Mouse (Mus musculus): Measurements from ENCODE around the gene Btg1-ps2. TPM values are rescaled to one million over a fixed set of nuclear protein-coding genes. Genes with fewer than 3 reads are reported as not detected.
A peak's percentile ranks its signal among the peaks of the same experiment; 100 is the strongest.
"Not testable (repeated sequence)": the region's sequence is repeated elsewhere in the genome, so short reads cannot be mapped to it uniquely, and the experiment has no call there.

The Btg1-ps2 gene
- total RNA-seq (2021), result not detected
- long read RNA-seq, experiment 1, result 0 reads
- long read RNA-seq, experiment 2, result 0 reads

DNA sequence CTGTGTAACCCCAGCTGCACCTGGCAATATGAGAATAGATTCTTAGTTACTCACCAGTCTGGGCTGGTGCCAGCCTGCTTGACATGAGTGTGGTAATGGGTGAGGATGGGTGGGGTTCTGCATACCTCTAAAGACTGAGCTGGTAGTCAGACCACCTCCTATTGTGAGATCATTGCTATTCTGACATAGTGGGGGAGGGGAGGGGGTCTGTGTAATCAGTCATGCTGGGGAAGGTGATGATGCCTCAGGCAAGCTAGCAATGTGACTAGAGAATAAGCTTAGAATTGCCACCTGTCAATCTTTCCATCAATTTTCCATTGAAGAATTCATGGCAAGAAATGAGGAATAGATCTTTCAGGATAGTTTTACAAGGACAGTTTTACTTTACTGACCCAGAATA is at the start of gene Btg1-ps2:
Btg1-ps2 (minus strand) TSS at position 101 of the 400 bp plus-strand sequence.
- H3K27ac ChIP-seq; H3K4me3 ChIP-seq; DNase-seq (ENCODE audit: low spot score in 2 of 2): not testable (repeated sequence)

DNA sequence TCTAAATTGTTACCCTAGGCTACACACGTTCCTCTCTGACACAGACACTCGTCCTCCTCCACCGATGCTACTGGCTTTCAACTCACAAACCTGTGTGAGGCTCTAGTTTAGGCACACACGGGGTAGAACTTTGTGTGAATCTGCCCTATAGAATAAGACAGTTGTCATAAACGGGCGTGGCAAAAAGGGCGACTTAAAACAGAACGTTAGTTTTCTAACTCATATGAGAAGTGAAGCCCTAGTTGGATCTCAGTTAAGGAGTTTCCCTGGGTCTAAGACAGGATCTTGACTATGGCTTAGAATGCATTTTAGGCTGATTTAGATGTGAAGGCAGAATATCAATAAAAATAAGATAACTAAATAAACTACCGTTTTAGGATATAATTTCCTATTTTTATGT is 42.1 kb upstream of the Btg1-ps2 start, which contains the start of gene Rhox11:
Rhox11 (minus strand) TSS at position 101 of the 400 bp plus-strand sequence.
- no peak within 1 kb of the TSS for H3K27ac ChIP-seq
- no peak within 1 kb of the TSS for H3K4me3 ChIP-seq
- TF ChIP-seq CTCF (conservative IDR thresholded peaks at IDR 0.05), result no peak
- DNase-seq (ENCODE audit: low spot score in 2 of 2), result no peak

DNA sequence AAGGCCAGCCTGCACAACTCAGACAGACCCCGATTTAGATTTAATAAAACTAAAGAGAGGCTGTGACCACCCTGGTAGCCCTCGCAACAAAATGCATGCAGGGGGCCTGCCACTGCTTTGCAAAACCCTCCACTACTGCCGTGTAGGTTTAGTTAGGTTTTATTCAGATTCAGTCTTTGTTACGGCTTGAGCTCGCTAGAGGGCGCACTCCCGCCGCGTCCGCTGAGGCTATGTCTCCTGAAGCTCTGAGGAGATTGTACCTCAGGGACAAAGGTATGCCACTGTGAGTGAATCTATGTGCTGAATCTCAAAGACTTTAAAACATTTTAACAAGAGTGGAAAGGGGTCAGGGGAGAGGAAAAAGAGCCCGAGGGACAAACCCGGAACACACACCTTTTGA is 41.3 kb upstream of the Btg1-ps2 start:
- TF ChIP-seq CTCF (conservative IDR thresholded peaks at IDR 0.05), result peak; percentile 82
- DNase-seq (ENCODE audit: low spot score in 2 of 2), result peak; percentile 5 to 33
- no peak overlapping the region for H3K27ac ChIP-seq
- no peak overlapping the region for H3K4me3 ChIP-seq

DNA sequence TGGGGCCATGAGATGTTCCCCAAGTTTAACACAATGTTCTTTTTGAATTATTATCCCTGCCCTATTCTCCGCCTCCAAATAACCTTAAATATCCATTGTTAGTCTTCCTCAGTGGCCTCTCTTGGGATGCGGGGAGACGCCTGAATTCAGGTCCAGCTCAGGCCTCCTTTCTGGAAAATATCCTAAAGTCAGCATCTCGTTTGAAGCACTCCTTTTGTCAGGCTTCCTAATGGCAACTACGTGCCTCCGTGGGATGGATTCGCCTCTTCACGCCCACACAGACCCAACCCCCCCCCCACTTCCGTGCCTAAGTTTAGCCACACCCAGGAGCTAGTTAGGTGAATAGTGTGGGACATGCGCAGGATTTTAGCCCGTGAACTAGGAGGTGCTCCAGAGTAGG is 23.3 kb upstream of the Btg1-ps2 start, which contains the start of gene Rhox10:
Rhox10 (plus strand) TSS at position 301 of the 400 bp plus-strand sequence.
- no peak within 1 kb of the TSS for H3K4me3 ChIP-seq
- DNase-seq (ENCODE audit: low spot score in 2 of 2), result no peak
- no peak for TF ChIP-seq CTCF (conservative IDR thresholded peaks at IDR 0.05)
- H3K27ac ChIP-seq, result no peak within 1 kb of the TSS

DNA sequence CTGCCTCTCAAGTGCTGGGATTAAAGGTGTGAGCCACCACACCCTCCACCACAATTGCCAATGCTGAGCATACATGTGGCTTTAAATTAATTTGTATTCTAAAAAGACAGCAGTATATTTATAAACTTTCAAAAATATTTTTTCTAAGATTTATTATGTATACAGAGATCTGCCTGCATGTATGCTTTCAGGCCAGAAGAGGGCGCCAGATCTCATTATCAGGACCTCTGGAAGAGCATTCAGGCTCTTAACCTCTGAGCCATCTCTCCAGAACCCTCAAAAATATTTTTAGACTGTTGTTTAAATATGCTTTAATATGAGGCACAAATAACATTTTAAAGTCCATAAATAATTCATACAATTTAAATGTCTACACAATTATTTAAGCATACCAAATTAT is 18.6 kb upstream of the Btg1-ps2 start:
- Histone ChIP-seq H3K4me3 (no peak overlapping the region), H3K27ac (no peak overlapping the region)
- TF ChIP-seq CTCF (conservative IDR thresholded peaks at IDR 0.05), result peak; percentile 80
- DNase-seq (ENCODE audit: low spot score in 2 of 2), result no peak

DNA sequence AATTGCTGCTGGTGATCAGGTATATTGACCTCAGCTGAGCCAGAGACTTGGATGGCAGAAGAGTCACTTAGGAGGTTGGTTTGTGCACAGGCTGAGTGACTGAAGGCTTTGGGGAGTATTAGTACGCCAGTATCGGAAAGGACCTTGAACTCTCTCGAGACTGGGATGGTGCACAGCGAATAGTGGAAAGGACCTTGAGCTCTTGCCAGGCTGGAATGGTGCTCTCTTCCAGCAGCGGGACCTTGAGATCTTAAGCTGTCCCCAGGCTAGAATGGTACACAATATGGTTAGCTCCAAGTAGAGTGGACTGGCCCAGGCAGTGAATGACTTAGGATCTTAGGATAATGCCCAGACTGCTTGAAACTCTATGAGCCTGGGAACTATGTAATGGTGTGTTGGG is 3.2 kb downstream of the Btg1-ps2 start:
- TF ChIP-seq CTCF (conservative IDR thresholded peaks at IDR 0.05), result no peak
- Histone ChIP-seq H3K4me3 (no peak overlapping the region), H3K27ac (no peak overlapping the region)
- DNase-seq (ENCODE audit: low spot score in 2 of 2), result no peak

DNA sequence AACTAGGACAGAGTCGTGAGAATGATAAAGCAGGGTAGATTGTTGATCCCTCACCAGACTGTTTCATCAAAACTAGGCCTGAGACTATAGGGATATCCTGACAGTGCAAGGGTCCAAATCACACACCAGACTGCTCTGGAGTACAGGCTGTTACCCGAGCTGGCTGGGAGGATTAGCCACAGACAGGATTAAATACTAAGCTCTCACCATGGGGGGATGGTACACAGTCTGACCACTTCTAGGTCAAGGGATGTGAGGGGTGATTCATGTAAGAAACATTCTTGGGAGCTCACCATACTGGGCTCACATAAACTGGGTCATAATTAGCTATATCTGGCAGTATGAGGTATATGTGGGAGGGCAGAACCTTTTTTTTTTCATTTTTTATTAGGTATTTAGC is 9.1 kb downstream of the Btg1-ps2 start:
- DNase-seq (ENCODE audit: low spot score in 2 of 2), result no peak
- no peak overlapping the region for H3K4me3 ChIP-seq
- TF ChIP-seq CTCF (conservative IDR thresholded peaks at IDR 0.05), result no peak

DNA sequence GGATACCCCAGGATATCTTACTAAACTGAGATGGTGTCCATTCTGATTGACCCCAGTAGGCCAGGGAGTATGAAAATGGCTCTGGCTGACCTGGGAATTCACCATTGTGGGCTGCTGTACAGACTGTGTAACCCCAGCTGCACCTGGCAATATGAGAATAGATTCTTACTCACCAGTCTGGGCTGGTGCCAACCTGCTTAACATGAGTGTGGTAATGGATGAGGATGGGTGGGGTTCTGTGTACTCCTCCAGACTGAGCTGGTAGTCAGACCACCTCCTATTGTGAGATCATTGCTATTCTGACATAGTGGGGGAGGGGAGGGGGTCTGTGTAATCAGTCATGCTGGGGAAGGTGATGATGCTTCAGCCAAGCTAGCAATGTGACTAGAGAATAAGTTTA is 24.3 kb downstream of the Btg1-ps2 start, which contains the start of gene Btg1-ps1:
Btg1-ps1 (minus strand) TSS at position 219 of the 400 bp plus-strand sequence.
- H3K27ac ChIP-seq; DNase-seq (ENCODE audit: low spot score in 2 of 2); H3K4me3 ChIP-seq: not testable (repeated sequence)

More for the DNA sequence above, 9.1 kb downstream of the Btg1-ps2 start:
- no peak overlapping the region for H3K27ac ChIP-seq

DNA sequence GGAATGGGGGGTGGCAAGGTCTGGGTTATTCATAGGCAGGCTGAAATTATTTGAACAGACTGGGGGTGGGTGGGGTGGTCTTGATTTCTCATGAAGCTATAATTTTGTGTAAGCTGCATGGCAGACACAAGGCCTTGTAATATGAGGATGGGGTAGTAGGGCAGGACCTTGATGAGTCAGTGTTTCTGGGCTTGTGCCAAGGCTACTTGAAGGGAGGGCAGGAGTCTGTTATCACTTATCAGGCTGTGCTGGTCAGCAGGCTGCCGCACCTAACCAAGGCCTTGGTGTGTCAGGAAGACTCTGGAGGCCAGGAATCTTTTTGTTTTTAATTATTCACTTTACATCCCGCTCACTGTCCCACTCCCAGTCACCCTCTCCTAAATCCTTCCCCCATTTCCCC is 34.2 kb downstream of the Btg1-ps2 start:
- Histone ChIP-seq H3K4me3 (no peak overlapping the region), H3K27ac (no peak overlapping the region)
- no peak for TF ChIP-seq CTCF (conservative IDR thresholded peaks at IDR 0.05)
- no peak for DNase-seq (ENCODE audit: low spot score in 2 of 2)

Other genes starting within 250 kb of the Btg1-ps2 start
- not detected for gene Rhox5, start 238.3 kb downstream of the Btg1-ps2 start, total RNA-seq (2021)
- not detected for gene Rhox6, start 216.2 kb downstream of the Btg1-ps2 start, total RNA-seq (2021)
- not detected for gene Rhox7a, start 211.4 kb downstream of the Btg1-ps2 start, total RNA-seq (2021)
- gene Rhox8, start 164.2 kb downstream of the Btg1-ps2 start, total RNA-seq (2021), result not detected
- not detected for gene Rhox7b, start 145.9 kb downstream of the Btg1-ps2 start, total RNA-seq (2021)
- not detected for gene Rhox9, start 141.3 kb downstream of the Btg1-ps2 start, total RNA-seq (2021)
- gene Btg1-ps1, start 24.3 kb downstream of the Btg1-ps2 start, total RNA-seq (2021), result not detected
- gene Rhox10, start 23.4 kb upstream of the Btg1-ps2 start, total RNA-seq (2021), result not detected
- gene Rhox11, start 42.0 kb upstream of the Btg1-ps2 start, total RNA-seq (2021), result not detected
- not detected for gene Rhox12, start 67.8 kb upstream of the Btg1-ps2 start, total RNA-seq (2021)
- not detected for gene Rhox13, start 78.1 kb upstream of the Btg1-ps2 start, total RNA-seq (2021)
- 10 to 100 TPM; 23.0 to 24.7 TPM for gene Zbtb33, start 146.7 kb upstream of the Btg1-ps2 start, total RNA-seq (2021)
- gene Tmem255a, start 209.3 kb upstream of the Btg1-ps2 start, total RNA-seq (2021), result 10 to 100 TPM; 21.1 to 26.9 TPM

Data from layer of hippocampus, adult 2 months (tissue).